Mouse (Mus musculus): Measurements from ENCODE around the gene Svbp. TPM values are rescaled to one million over a fixed set of nuclear protein-coding genes. Genes with fewer than 3 reads are reported as not detected.

Gene Svbp
- 20.6 and 28.6 TPM in 2 replicates for total RNA-seq (2015)
- total RNA-seq (2017), result 19.7 and 42.9 TPM in 2 replicates

- ATAC-seq (ENCODE audit: poor library complexity, severe bottlenecking), result peak; percentile 95
Measured at GRCm38 (mm10) chr4:119194909-119195581, at the start of gene Svbp. Svbp (plus strand) TSS chr4:119195306.

GRCm38 (mm10) chr4:119146816-119147215 lies 48.3 kb upstream of the Svbp start:
- no peak for ATAC-seq (ENCODE audit: poor library complexity, severe bottlenecking)

DNA sequence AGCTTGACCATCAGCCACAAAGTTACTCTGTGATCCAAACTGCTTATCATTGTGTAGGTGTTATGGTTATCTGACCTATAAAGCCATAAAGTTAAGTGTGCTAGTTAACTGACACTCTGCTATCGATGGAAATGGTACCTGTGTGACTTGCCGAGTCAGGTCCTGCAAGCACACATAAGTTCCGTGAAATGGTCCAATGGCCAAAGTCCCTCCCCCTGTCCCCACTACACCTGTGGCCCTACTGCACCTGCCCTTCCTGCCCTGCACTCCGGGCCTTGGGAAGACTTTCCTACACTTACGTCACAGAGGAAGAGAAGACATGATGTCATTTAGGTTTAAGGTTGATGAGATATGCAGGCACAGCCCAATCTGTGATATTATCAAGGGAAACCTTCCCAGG lies 47.8 kb upstream of the Svbp start:
- ATAC-seq (ENCODE audit: poor library complexity, severe bottlenecking), result no peak

GRCm38 (mm10) chr4:119148741-119149140 lies 46.4 kb upstream of the Svbp start:
- ATAC-seq (ENCODE audit: poor library complexity, severe bottlenecking), result no peak

GRCm38 (mm10) chr4:119157186-119157585 lies 37.9 kb upstream of the Svbp start:
- peak; percentile 80 for ATAC-seq (ENCODE audit: poor library complexity, severe bottlenecking)

GRCm38 (mm10) chr4:119157891-119158290 lies 37.2 kb upstream of the Svbp start:
- no peak for ATAC-seq (ENCODE audit: poor library complexity, severe bottlenecking)

GRCm38 (mm10) chr4:119161358-119161757 lies 33.7 kb upstream of the Svbp start:
- no peak for ATAC-seq (ENCODE audit: poor library complexity, severe bottlenecking)

GRCm38 (mm10) chr4:119162990-119163389 lies 32.1 kb upstream of the Svbp start:
- ATAC-seq (ENCODE audit: poor library complexity, severe bottlenecking), result no peak

DNA sequence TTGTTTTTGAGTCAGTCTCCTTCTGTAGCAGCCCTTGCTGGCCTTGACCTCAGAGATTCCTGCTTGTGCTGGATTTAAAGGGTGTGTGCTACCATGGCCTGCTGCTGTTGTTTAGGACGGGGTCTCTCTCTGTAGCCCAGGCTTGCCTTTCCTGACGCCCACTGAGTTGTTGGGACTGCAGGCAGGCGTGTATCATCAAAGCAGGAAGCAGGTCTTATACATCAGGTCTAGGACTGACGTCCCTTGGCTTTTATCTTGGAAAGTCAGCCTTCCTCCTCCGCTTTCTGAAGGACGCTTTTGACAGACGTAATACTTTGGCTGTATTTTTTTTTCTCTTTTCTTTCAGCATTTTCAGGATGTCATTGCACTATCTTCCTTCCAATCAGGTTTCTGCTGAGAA lies 29.2 kb upstream of the Svbp start:
- no peak for ATAC-seq (ENCODE audit: poor library complexity, severe bottlenecking)

- no peak for ATAC-seq (ENCODE audit: poor library complexity, severe bottlenecking)
Measured at GRCm38 (mm10) chr4:119167068-119167467, 28.0 kb upstream of the Svbp start.

DNA sequence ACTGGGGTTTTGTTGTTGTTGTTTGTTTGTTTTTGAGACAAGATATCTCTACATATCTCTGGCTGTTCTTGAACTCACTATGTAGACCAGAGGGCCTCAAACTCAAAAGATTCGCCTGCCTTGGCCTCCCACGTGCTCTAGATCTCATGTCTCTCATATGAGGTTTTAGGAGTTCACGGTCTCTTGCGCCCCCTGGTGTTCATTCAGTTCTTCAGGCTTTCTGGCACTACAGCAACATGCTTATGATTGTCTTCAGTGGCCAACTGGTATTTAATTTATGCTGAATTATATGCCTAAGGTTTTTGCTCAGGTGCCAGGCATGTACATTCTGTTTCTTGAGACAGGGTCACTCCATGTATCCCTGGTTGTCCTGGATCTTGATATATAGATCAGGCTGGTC lies 27.4 kb upstream of the Svbp start:
- ATAC-seq (ENCODE audit: poor library complexity, severe bottlenecking), result peak; percentile 96

GRCm38 (mm10) chr4:119172919-119173650 lies 22.0 kb upstream of the Svbp start:
- ATAC-seq (ENCODE audit: poor library complexity, severe bottlenecking), result 0 out of 2 replicates have a peak, but pooled peaks have one; percentile 5

DNA sequence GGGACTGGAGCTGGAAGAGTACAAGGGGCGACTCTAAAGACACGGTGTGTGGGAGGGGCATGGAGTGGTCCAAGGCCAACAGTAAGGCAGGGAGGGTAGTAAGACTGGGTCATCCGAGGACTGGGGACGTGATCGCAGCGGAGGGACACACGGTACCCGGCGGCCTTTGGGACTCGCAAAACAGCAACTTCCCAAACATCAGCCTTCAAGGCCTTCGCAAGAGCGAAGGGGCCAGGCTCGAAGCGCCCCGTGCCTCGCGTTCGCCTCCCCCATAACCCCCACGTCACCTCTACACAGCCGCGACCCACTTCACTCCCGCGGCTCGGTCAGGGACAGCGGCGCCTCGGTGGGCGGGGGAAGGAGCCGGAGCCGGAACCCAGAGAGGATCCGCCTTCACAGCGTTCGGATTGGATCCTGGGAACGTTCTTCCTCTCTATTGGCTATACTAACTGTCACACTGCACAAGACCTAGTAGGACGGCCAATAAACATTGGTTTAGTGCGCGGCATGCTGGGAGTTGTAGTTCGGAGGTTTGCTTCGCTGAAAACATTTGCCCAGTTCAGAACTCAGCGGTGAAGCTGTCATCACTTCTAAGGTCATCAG lies 21.2 kb upstream of the Svbp start, which contains the start of gene Zfp691:
Gene Zfp691, minus strand, starts transcription at position 345 of the 603 bp plus-strand sequence.
- ATAC-seq (ENCODE audit: poor library complexity, severe bottlenecking), result peak; percentile 97

DNA sequence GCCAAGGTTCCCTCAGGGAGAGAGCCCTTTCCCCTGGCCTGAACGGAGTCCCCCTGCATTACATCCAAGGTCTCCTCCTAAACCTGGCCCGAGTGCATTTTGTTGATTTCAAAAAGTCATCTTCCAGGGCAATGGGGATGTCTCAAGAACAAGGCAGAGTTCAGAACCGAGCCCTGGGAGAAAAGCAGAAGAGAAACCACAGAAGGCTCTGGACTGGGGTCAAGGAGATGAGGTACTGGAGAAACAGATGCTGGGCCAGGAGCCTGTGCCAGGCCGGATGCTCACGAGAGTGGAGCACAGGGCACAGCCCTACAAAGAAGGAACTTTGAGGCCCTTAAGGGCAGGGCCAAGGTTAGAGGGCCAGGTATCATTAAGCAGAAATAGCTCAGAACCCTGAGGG lies 17.4 kb upstream of the Svbp start:
- ATAC-seq (ENCODE audit: poor library complexity, severe bottlenecking), result peak; percentile 4; the same call in 1 of the 2 replicates

DNA sequence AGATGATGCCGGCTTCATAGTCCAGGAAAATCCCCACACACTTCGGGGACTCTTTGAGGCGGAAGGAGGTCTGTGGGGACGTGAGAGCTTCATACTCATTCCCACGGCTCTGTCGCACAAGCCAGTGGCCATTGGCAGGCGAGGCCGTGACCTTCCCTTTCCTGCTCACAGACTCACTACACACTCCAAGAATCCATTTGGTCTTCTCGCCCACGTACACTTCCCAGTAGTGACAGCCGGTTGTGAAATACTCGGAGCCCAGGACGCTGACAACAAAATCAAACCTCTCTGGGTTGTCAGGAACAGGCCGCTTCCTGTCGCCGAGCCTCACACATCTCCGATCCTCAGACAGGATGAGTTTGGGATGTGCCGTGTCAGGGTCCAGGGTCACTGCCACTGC lies 16.8 kb upstream of the Svbp start:
- ATAC-seq (ENCODE audit: poor library complexity, severe bottlenecking), result no peak

GRCm38 (mm10) chr4:119180133-119180707 lies 14.9 kb upstream of the Svbp start:
- ATAC-seq (ENCODE audit: poor library complexity, severe bottlenecking), result no peak

GRCm38 (mm10) chr4:119181456-119181855 lies 13.7 kb upstream of the Svbp start:
- peak; percentile 83 for ATAC-seq (ENCODE audit: poor library complexity, severe bottlenecking)

DNA sequence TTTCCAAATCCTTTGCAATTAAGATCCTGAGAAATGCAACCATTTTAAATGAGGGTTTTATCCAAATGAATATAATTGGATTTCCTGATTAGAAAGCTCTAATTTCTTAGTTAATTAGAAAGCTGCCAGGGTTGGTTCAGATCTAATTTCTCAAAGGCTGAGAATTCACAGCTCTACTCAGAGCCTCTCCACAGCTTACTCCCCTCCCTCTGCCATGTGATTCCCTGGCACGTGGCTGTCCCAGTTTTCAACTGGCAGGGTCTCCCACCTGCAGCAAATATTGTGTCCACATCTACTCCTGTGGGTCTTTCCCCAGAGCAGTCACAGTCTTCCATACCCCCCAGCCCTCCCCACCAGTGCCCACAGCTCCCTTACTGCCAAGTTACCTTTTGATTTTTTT lies 11.6 kb upstream of the Svbp start:
- ATAC-seq (ENCODE audit: poor library complexity, severe bottlenecking), result no peak

- no peak for ATAC-seq (ENCODE audit: poor library complexity, severe bottlenecking)
Measured at GRCm38 (mm10) chr4:119185771-119186170, 9.3 kb upstream of the Svbp start.

GRCm38 (mm10) chr4:119188060-119188785 lies 6.9 kb upstream of the Svbp start:
- peak; percentile 59 for ATAC-seq (ENCODE audit: poor library complexity, severe bottlenecking)

- ATAC-seq (ENCODE audit: poor library complexity, severe bottlenecking), result no peak
Measured at GRCm38 (mm10) chr4:119189392-119189791, 5.7 kb upstream of the Svbp start.
